In genomic region chr8:85661995-85662394, GRCm38 (mm10) we compare ENCODE assay signal across 10 mouse cellular contexts. TPM values are rescaled to one million over a fixed set of nuclear protein-coding genes. Genes with fewer than 3 reads are reported as not detected.
DNase-seq lines count a peak whose midpoint lies in the region; ATAC-seq and TF ChIP-seq lines count a peak whose summit lies in the region.
"Had no signal": no experiment of that assay in that cellular context is flagged by ENCODE, and none has a peak within 500 bp of the region (broad histone marks: within the 10 kb centered on the region; RNA-seq: fewer than 3 reads in every experiment).

No protein-coding gene starts in this region.

- H3K4me3 ChIP-seq in kidney, adult 2 months (ENCODE audit: insufficient read depth, low read depth, low read length): no peak overlapping the region
- no peak overlapping the region for H3K4me3 ChIP-seq in kidney, embryonic 15.5 days (replicated peaks)
- no peak overlapping the region for H3K4me3 ChIP-seq in neural tube, embryonic 11.5 days (ENCODE audit: low read depth, low read length)
- H3K4me3 ChIP-seq: embryonic facial prominence, embryonic 15.5 days; neural tube, embryonic 12.5 days had no signal

- TF ChIP-seq POLR2A in kidney, adult 2 months (IDR thresholded peaks at IDR 0.05; ENCODE audit: low read depth, low read length): no peak

- intact Hi-C loops in left cerebral cortex, postnatal 10 days (cut with DNase I): loop anchor here (10.0 kb wide), 3 partner anchors 57 to 207 kb away; partner anchors contain the start of gene Dnaja2

- ATAC-seq in kidney, embryonic 15.5 days (replicated peaks; ENCODE audit: low FRiP score): no peak
- no peak for ATAC-seq in neural tube, embryonic 11.5 days (ENCODE audit: insufficient read depth, low FRiP score, low TSS enrichment)

- H3K27ac ChIP-seq in kidney, adult 2 months (ENCODE audit: insufficient read depth, low read depth, low read length): no peak overlapping the region
- no peak overlapping the region for H3K27ac ChIP-seq in kidney, embryonic 15.5 days
- no peak overlapping the region for H3K27ac ChIP-seq in neural tube, embryonic 11.5 days (ENCODE audit: low read depth, low read length)
- H3K27ac ChIP-seq: embryonic facial prominence, embryonic 15.5 days; neural tube, embryonic 12.5 days had no signal

- no peaks in the 10 kb centered on the region for H3K4me1 ChIP-seq in kidney, adult 2 months (ENCODE audit: control insufficient read depth, insufficient read depth, low read length)
- H3K4me1 ChIP-seq in kidney, embryonic 15.5 days: no peaks in the 10 kb centered on the region
- no peaks in the 10 kb centered on the region for H3K4me1 ChIP-seq in neural tube, embryonic 11.5 days (ENCODE audit: control insufficient read depth, insufficient read depth, low read length)
- H3K4me1 ChIP-seq: embryonic facial prominence, embryonic 15.5 days; neural tube, embryonic 12.5 days had no signal

- peak; percentile 48 for DNase-seq in kidney, adult 2 months
- peak; percentile 39 for DNase-seq in MEL-GATA-1-ER (ENCODE audit: extremely low read depth, low read depth)
- DNase-seq in cerebellum, postnatal 14 days: peak; percentile 70 to 76
- peak; percentile 31 to 63 for DNase-seq in gastrocnemius, postnatal 4 days (ENCODE audit: low spot score in 2 of 2)
- peak; percentile 16 to 40 for DNase-seq in left cerebral cortex, postnatal 10 days (ENCODE audit: extremely low spot score in 1 of 2, low spot score in 2 of 2)
- DNase-seq in neural tube, embryonic 11.5 days (ENCODE audit: low spot score): peak; percentile 62
- peak; percentile 34 for DNase-seq in urinary bladder, postnatal 25 days (ENCODE audit: low spot score)

- TF ChIP-seq CTCF in kidney, adult 2 months (conservative IDR thresholded peaks at IDR 0.05; ENCODE audit: insufficient read depth, insufficient read length, low read depth, low read length): peak; percentile 45; the same call in 1 of the 2 replicates

- no peak overlapping the region for H3K4me2 ChIP-seq in kidney, embryonic 15.5 days
- H3K4me2 ChIP-seq in neural tube, embryonic 11.5 days (ENCODE audit: low read depth): no peak overlapping the region
- H3K4me2 ChIP-seq: embryonic facial prominence, embryonic 15.5 days; neural tube, embryonic 12.5 days had no signal

- no peaks in the 10 kb centered on the region for H3K9me3 ChIP-seq in kidney, embryonic 15.5 days (replicated peaks)
- no peaks in the 10 kb centered on the region for H3K9me3 ChIP-seq in neural tube, embryonic 11.5 days (ENCODE audit: control insufficient read depth, low read length)
- H3K9me3 ChIP-seq: embryonic facial prominence, embryonic 15.5 days; neural tube, embryonic 12.5 days had no signal

- 48% methylated on average over 5 of the region's 5 CpGs for WGBS in kidney, adult 2 months
- WGBS in kidney, embryonic 15.5 days: 58% methylated on average over 5 of the region's 5 CpGs
- 65% methylated on average over 5 of the region's 5 CpGs for WGBS in neural tube, embryonic 11.5 days

- no peaks in the 10 kb centered on the region for H3K36me3 ChIP-seq in kidney, adult 2 months (ENCODE audit: control insufficient read depth, insufficient read depth, low read length)
- peaks cover 6% of the 10 kb centered on the region; the same call in 1 of the 2 replicates for H3K36me3 ChIP-seq in kidney, embryonic 15.5 days
- H3K36me3 ChIP-seq in neural tube, embryonic 11.5 days (ENCODE audit: control insufficient read depth, insufficient read depth, low read length): no peaks in the 10 kb centered on the region
- H3K36me3 ChIP-seq: embryonic facial prominence, embryonic 15.5 days had no signal

- no peak overlapping the region for H3K9ac ChIP-seq in kidney, embryonic 15.5 days
- H3K9ac ChIP-seq in neural tube, embryonic 11.5 days (ENCODE audit: low read length): no peak overlapping the region
- H3K9ac ChIP-seq: embryonic facial prominence, embryonic 15.5 days; neural tube, embryonic 12.5 days had no signal

- H3K27me3 ChIP-seq in kidney, adult 2 months (replicated peaks; ENCODE audit: control insufficient read depth, insufficient read depth, low read length): no peaks in the 10 kb centered on the region
- H3K27me3 ChIP-seq in kidney, embryonic 15.5 days: no peaks in the 10 kb centered on the region
- no peaks in the 10 kb centered on the region for H3K27me3 ChIP-seq in neural tube, embryonic 11.5 days (ENCODE audit: control insufficient read depth, insufficient read depth, low read length)
- H3K27me3 ChIP-seq: embryonic facial prominence, embryonic 15.5 days; neural tube, embryonic 12.5 days had no signal

RNA-seq across cellular contexts. Expression of gene Neto2, which starts 38.7 kb away (rescaled TPM):
- polyA plus RNA-seq in kidney, adult 2 months (2012; rRNA removed): 0.09 and 0.14 TPM in 2 replicates
- polyA plus RNA-seq in kidney, embryonic 15.5 days (2015; fragmentation: Nextera tagmentation; extraction: Ambion mirVana): 16.6 and 18.9 TPM in 2 replicates
- 1 to 10 TPM; 4.7 to 5.3 TPM for total RNA-seq in gastrocnemius, postnatal 4 days (2021)
- total RNA-seq in left cerebral cortex, postnatal 10 days (2021): 100 to 1,000 TPM; 135 to 149 TPM
- polyA plus RNA-seq in neural tube, embryonic 11.5 days (2014; fragmentation: Nextera tagmentation; extraction: Ambion mirVana): 28.5 and 29.9 TPM in 2 replicates

Comparison
In these comparisons a context has a peak if more than half of its experiments do, and no peak if none do; other contexts are left out.
1. RNA of gene Neto2, which starts 38.7 kb away (polyA plus RNA-seq): 28.5 to 29.9 TPM in neural tube, embryonic 11.5 days and 16.6 to 18.9 TPM in kidney, embryonic 15.5 days; 0.09 to 0.14 TPM in kidney, adult 2 months; every median in the first group is over 10 times any median in the second.
2. Peak in every context shown above with its lines, with median percentiles within 50 percentile points of each other: DNase-seq.